Mouse (Mus musculus): Measurements from ENCODE around the gene Adcy7.

GRCm38 (mm10) chr8:88357226-88357933 is 85.2 kb downstream of the Adcy7 start:
- TF ChIP-seq POLR2A (IDR thresholded peaks at IDR 0.05; ENCODE audit: insufficient read depth, low read depth, low read length) (no peak), CTCF (IDR thresholded peaks at IDR 0.05; ENCODE audit: insufficient read depth, low read depth, low read length) (no peak)
